Mouse (Mus musculus) intestine, embryonic 16.5 days (tissue): Measurements from ENCODE around the gene Akap1. TPM values are rescaled to one million over a fixed set of nuclear protein-coding genes. Genes with fewer than 3 reads are reported as not detected.
A peak's percentile ranks its signal among the peaks of the same experiment; 100 is the strongest.
"Not testable (repeated sequence)": the region's sequence is repeated elsewhere in the genome, so short reads cannot be mapped to it uniquely, and the experiment has no call there.

ENCODE experiments used
- ATAC-seq: fragments of 200-750 bp; cut with Nextera tagmentation; 2 replicates; pipeline ENCODE4 v1.8.0; 2017; ENCODE audit warnings: moderate TSS enrichment, moderate library complexity
- H3K27ac ChIP-seq: fragments of 300-500 bp; sonication (generic); 2 replicates; pipeline ENCODE4 v1.5.1; 2014; ENCODE audit warnings: mild to moderate bottlenecking, low read length
- H3K27me3 ChIP-seq: fragments of 300-500 bp; sonication (generic); replicated peaks from 2 replicates; pipeline ENCODE4 v1.6.1; 2014; ENCODE audit warnings: low read length, control low read depth, mixed read lengths; ENCODE audit not compliant: control insufficient read depth, insufficient read depth
- H3K36me3 ChIP-seq: fragments of 300-500 bp; sonication (generic); 2 replicates; pipeline ENCODE4 v1.6.1; 2014; ENCODE audit warnings: low read length, control low read depth; ENCODE audit not compliant: control insufficient read depth, insufficient read depth
- H3K4me1 ChIP-seq: fragments of 300-500 bp; sonication (generic); 2 replicates; pipeline ENCODE4 v1.6.1; 2014; ENCODE audit warnings: low read length, control low read depth, mixed read lengths; ENCODE audit not compliant: control insufficient read depth, insufficient read depth
- H3K4me2 ChIP-seq: fragments of 300-500 bp; sonication (generic); 2 replicates; pipeline ENCODE4 v1.6.1; 2014; ENCODE audit warnings: low read depth, low read length, control low read depth
- H3K4me3 ChIP-seq: fragments of 300-500 bp; sonication (generic); 2 replicates; pipeline ENCODE4 v1.5.1; 2014; ENCODE audit warnings: mild to moderate bottlenecking, low read length
- H3K9ac ChIP-seq: fragments of 300-500 bp; sonication (generic); 2 replicates; pipeline ENCODE4 v1.6.1; 2014; ENCODE audit warnings: low read depth, low read length
- H3K9me3 ChIP-seq: fragments of 300-500 bp; sonication (generic); 2 replicates; pipeline ENCODE4 v1.6.1; 2016; ENCODE audit warnings: low read length, control low read depth; ENCODE audit not compliant: control insufficient read depth
- WGBS: fragments of 180-500 bp; shearing (Covaris S2); extraction: QIAGEN DNeasy Blood & Tissue Kit; methylation state at CpG from one replicate; pipeline ENCODE4 v1.1.7; 2014; 5-methylcytosine and 5-hydroxymethylcytosine counted together
- polyA plus RNA-seq: library from polyadenylated mRNA; unstranded; fragments of >200 nt; fragmentation: Nextera tagmentation; extraction: Ambion mirVana; gene quantifications from 2 replicates; pipeline ENCODE4 v1.2.1, GENCODE M21; 2015

The Akap1 gene
- polyA plus RNA-seq, 1 experiment from 2014 or later, result 27.5 TPM

DNA sequence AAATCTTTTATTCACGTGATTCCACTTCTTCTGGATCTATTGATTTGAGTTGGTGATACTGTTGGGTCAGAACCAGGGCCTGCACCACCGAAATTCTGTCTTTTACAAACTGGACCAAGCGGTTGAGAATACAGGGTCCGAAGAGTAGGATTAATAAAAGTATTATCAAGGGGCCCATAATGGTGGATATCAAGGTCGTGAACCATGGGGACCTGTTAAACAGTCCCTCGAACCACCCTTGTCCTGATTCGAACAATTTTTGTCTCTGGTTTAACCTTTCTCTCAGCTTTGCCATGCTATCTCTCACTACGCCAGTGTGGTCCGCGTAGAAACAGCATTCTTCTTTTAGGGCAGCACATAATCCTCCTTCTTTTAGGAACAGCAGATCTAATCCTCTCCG lies 26.5 kb upstream of the Akap1 start:
- H3K4me3 ChIP-seq, result not testable (repeated sequence)

GRCm38 (mm10) chr11:88888996-88889395 lies 24.6 kb upstream of the Akap1 start:
- H3K4me2 ChIP-seq, result no peak overlapping the region
- no peaks in the 10 kb centered on the region for H3K36me3 ChIP-seq
- no peak overlapping the region for H3K27ac ChIP-seq
- H3K4me3 ChIP-seq, result no peak overlapping the region
- H3K27me3 ChIP-seq, result no peaks in the 10 kb centered on the region
- no peaks in the 10 kb centered on the region for H3K4me1 ChIP-seq
- H3K9me3 ChIP-seq, result no peaks in the 10 kb centered on the region
- WGBS, result 67% methylated on average over 2 of the region's 2 CpGs
- ATAC-seq, result no peak
- H3K9ac ChIP-seq, result no peak overlapping the region

More for the DNA sequence above, 26.5 kb upstream of the Akap1 start:
- not testable (repeated sequence) for H3K4me1 ChIP-seq, H3K36me3 ChIP-seq, ATAC-seq, H3K9me3 ChIP-seq, H3K27ac ChIP-seq, H3K27me3 ChIP-seq, H3K9ac ChIP-seq, H3K4me2 ChIP-seq
- WGBS, result 87% methylated on average over 7 of the region's 11 CpGs

DNA sequence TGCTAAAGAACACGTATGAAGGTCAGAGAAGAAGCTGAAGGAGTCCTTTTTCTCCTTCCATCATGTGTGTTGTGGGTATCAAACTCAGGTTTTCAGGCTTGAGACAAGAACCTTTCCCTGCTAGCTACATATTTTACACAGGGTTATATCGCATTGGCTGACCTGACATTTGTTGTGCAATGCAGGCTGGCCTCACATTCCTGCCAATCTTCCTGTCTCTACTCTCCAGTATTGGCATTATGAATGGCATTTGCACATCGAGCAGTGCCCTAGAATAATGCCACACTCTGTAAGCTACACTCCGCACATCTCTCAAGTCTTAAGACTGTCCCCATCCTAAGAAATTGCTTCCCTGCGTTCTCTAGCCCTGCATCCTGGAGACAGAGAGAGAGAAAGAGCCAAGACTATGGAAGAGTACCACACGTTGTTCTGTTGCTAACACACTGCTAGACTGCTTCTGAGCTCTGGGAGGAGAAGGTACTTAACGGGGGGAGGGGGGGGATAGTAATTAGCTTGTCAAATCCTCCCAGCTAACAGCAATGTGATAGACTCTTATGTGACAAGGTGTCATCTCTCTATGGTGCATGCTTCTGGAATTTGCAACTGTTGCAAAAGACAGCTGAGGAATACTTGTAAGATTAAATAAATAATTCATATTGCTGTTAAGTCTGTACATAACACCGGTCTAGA lies 20.1 kb upstream of the Akap1 start:
- Histone ChIP-seq H3K4me2 (no peak overlapping the region), H3K4me3 (no peak overlapping the region), H3K27me3 (0 out of 2 replicates have a peak, but pooled peaks cover 3% of the 10 kb centered on the region), H3K4me1 (no peaks in the 10 kb centered on the region), H3K36me3 (no peaks in the 10 kb centered on the region), H3K9me3 (no peaks in the 10 kb centered on the region), H3K9ac (no peak overlapping the region), H3K27ac (no peak overlapping the region)
- ATAC-seq, result no peak
- WGBS, result 65% methylated on average over 8 of the region's 8 CpGs

- Histone ChIP-seq H3K4me3 (no peak overlapping the region), H3K4me2 (no peak overlapping the region), H3K36me3 (no peaks in the 10 kb centered on the region), H3K4me1 (peaks cover 6% of the 10 kb centered on the region; the same call in 1 of the 2 replicates), H3K9me3 (no peaks in the 10 kb centered on the region), H3K27me3 (0 out of 2 replicates have a peak, but pooled peaks cover 3% of the 10 kb centered on the region), H3K27ac (no peak overlapping the region), H3K9ac (no peak overlapping the region)
- ATAC-seq, result no peak
- 88% methylated on average over 12 of the region's 12 CpGs for WGBS
Measured at GRCm38 (mm10) chr11:88878011-88878410, 13.6 kb upstream of the Akap1 start.

DNA sequence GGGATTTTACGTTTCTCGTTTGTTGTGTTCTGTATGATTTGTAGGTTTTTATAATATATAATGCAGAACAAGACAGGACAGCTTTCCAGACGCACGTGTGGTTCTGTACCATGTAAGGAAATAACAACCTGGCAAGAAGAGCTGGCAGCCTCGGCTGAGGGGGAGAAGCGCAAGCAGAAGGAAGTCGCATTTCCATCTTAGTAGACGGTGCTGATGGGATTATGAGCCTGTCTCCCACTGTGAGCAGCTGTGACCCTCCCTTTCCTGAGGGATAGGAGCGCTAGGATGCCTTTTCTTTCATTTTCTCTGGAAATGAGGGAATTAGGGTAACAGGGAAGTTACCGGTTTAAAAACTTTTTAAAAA lies 9.3 kb upstream of the Akap1 start:
- 3% methylated on average over 10 of the region's 10 CpGs for WGBS
- Histone ChIP-seq H3K27me3 (no peaks in the 10 kb centered on the region), H3K4me2 (peak overlapping the region; percentile 78), H3K4me1 (peaks cover 6% of the 10 kb centered on the region; the same call in 1 of the 2 replicates), H3K36me3 (no peaks in the 10 kb centered on the region), H3K4me3 (peak overlapping the region; percentile 45), H3K9ac (peak overlapping the region; percentile 54), H3K9me3 (no peaks in the 10 kb centered on the region), H3K27ac (no peak overlapping the region)
- 0 out of 2 replicates have a peak, but pooled peaks have one; percentile 23 for ATAC-seq

DNA sequence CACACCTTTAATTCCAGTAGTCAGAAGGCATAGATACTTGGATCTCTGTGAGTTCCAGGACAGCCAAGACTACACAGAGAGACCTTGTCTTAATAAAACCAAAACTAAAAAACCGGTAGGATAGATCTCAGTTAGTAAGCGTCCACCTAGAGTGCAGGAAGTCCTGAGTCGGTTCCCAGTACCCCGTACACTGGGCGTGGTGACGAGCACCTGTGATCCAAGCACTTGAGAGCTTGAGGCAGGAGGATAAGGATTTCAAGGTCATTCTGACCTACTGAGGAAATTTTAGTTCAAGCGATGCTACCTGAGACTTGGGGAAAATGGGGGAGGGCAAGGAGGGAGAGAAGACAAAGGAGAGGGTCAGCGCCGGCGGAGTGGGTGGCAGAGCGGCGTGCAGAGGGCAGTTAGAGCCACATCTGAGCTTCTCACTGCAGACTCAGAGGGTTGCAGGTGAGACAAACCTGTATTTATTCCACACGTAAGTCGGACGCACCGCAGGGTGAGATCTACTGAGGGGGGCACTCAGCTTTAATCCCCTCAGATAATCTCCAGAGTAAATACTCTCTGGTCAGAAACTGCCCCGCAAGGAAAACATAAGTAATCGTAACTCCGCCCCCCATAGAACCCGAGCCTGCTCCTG lies 8.8 kb upstream of the Akap1 start:
- H3K9ac ChIP-seq, result peak overlapping the region; percentile 54
- peaks cover 6% of the 10 kb centered on the region; the same call in 1 of the 2 replicates for H3K4me1 ChIP-seq
- H3K4me2 ChIP-seq, result peak overlapping the region; percentile 78
- no peaks in the 10 kb centered on the region for H3K9me3 ChIP-seq
- H3K27me3 ChIP-seq, result no peaks in the 10 kb centered on the region
- no peak overlapping the region for H3K27ac ChIP-seq
- H3K36me3 ChIP-seq, result no peaks in the 10 kb centered on the region
- WGBS, result 7% methylated on average over 20 of the region's 20 CpGs
- peak; percentile 71 for ATAC-seq
- peak overlapping the region; percentile 45 for H3K4me3 ChIP-seq

GRCm38 (mm10) chr11:88869443-88869842 lies 5.1 kb upstream of the Akap1 start:
- Histone ChIP-seq H3K9ac (no peak overlapping the region), H3K4me3 (no peak overlapping the region), H3K4me2 (no peak overlapping the region), H3K4me1 (peaks cover 11% of the 10 kb centered on the region), H3K9me3 (no peaks in the 10 kb centered on the region), H3K27me3 (no peaks in the 10 kb centered on the region), H3K36me3 (no peaks in the 10 kb centered on the region), H3K27ac (no peak overlapping the region)
- no peak for ATAC-seq
- 77% methylated on average over 2 of the region's 2 CpGs for WGBS

DNA sequence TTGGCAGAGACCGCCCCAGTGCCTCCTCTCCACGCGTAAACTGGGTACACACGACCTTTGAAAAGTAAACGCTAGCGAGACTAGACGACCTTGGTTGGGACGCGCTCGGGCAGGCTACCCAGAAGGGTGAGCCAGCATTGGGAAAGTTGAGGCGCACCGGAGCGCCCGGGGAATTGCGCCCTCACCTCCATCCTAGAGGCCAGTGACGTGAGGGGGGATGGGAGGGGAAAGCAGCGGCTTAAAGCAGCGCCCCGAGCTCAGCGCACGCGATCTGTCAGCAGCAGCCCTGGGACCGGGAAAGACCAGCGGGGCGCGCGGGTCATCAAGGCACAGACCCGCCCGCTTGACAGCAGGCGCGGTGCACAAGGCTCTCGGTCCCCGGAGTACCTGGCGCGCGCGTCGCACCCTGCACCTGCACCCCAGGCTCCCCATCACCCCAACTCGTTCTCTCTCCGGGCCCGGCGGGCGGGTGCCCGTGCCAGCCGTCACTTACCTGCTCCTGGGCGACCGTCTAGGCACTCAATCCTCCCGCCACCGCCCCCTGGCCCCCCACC lies 405 bp downstream of the Akap1 start:
- H3K4me3 ChIP-seq, result peak overlapping the region; percentile 87
- H3K36me3 ChIP-seq, result no peaks in the 10 kb centered on the region; the same call in 1 of the 2 replicates
- H3K9me3 ChIP-seq, result no peaks in the 10 kb centered on the region
- peak; percentile 58 for ATAC-seq
- peak overlapping the region; percentile 87 for H3K9ac ChIP-seq
- no peaks in the 10 kb centered on the region for H3K27me3 ChIP-seq
- H3K27ac ChIP-seq, result peak overlapping the region; percentile 80
- 1% methylated on average over 36 of the region's 49 CpGs for WGBS
- H3K4me1 ChIP-seq, result peaks cover 24% of the 10 kb centered on the region
- peak overlapping the region; percentile 89 for H3K4me2 ChIP-seq

GRCm38 (mm10) chr11:88863071-88863903 lies 1.1 kb downstream of the Akap1 start:
- H3K27me3 ChIP-seq, result no peaks in the 10 kb centered on the region
- H3K9me3 ChIP-seq, result no peaks in the 10 kb centered on the region
- H3K9ac ChIP-seq, result peak overlapping the region; percentile 87
- peak; percentile 22 for ATAC-seq
- peak overlapping the region; percentile 89 for H3K4me2 ChIP-seq
- peak overlapping the region; percentile 87 for H3K4me3 ChIP-seq
- under 1% methylated on average over 32 of the region's 32 CpGs for WGBS
- peak overlapping the region; percentile 80 for H3K27ac ChIP-seq
- H3K36me3 ChIP-seq, result no peaks in the 10 kb centered on the region; the same call in 1 of the 2 replicates
- peaks cover 24% of the 10 kb centered on the region for H3K4me1 ChIP-seq
